Mouse (Mus musculus): Measurements from ENCODE around the gene Akt3. TPM values are rescaled to one million over a fixed set of nuclear protein-coding genes. Genes with fewer than 3 reads are reported as not detected.

Akt3 gene
- total RNA-seq (2021): 100 to 1,000 TPM; 221 to 234 TPM

GRCm38 (mm10) chr1:177258034-177258342, at the start of gene Akt3:
TSS of gene Akt3 (minus strand) at chr1:177258203.
- DNase-seq (ENCODE audit: extremely low spot score in 1 of 2, low spot score in 1 of 2): peak in 1 of 2 experiments; percentile 32

- peak in 1 of 2 experiments; percentile 15 for DNase-seq (ENCODE audit: extremely low spot score in 1 of 2, low spot score in 1 of 2)
Measured at GRCm38 (mm10) chr1:177307549-177307948, 49.5 kb upstream of the Akt3 start.

- no peak for DNase-seq (ENCODE audit: extremely low spot score in 1 of 2, low spot score in 1 of 2)
Measured at GRCm38 (mm10) chr1:177298231-177298630, 40.2 kb upstream of the Akt3 start.

GRCm38 (mm10) chr1:177286764-177287163, 28.8 kb upstream of the Akt3 start:
- no peak for DNase-seq (ENCODE audit: extremely low spot score in 1 of 2, low spot score in 1 of 2)

GRCm38 (mm10) chr1:177281925-177282324, 23.9 kb upstream of the Akt3 start:
- DNase-seq (ENCODE audit: extremely low spot score in 1 of 2, low spot score in 1 of 2): no peak

GRCm38 (mm10) chr1:177277361-177277760, 19.4 kb upstream of the Akt3 start:
- no peak for DNase-seq (ENCODE audit: extremely low spot score in 1 of 2, low spot score in 1 of 2)

GRCm38 (mm10) chr1:177267645-177268044, 9.6 kb upstream of the Akt3 start:
- no peak for DNase-seq (ENCODE audit: extremely low spot score in 1 of 2, low spot score in 1 of 2)

- no peak for DNase-seq (ENCODE audit: extremely low spot score in 1 of 2, low spot score in 1 of 2)
Measured at GRCm38 (mm10) chr1:177262926-177263325, 4.9 kb upstream of the Akt3 start.

- DNase-seq (ENCODE audit: extremely low spot score in 1 of 2, low spot score in 1 of 2): no peak
Measured at GRCm38 (mm10) chr1:177260796-177261195, 2.8 kb upstream of the Akt3 start.

GRCm38 (mm10) chr1:177259038-177259600, 1.1 kb upstream of the Akt3 start:
- DNase-seq (ENCODE audit: extremely low spot score in 1 of 2, low spot score in 1 of 2): no peak

GRCm38 (mm10) chr1:177258343-177259037, 487 bp upstream of the Akt3 start:
- peak; percentile 49 to 74 for DNase-seq (ENCODE audit: extremely low spot score in 1 of 2, low spot score in 1 of 2)

- peak; percentile 51 to 52 for DNase-seq (ENCODE audit: extremely low spot score in 1 of 2, low spot score in 1 of 2)
Measured at GRCm38 (mm10) chr1:177257178-177258033, 597 bp downstream of the Akt3 start.

GRCm38 (mm10) chr1:177248638-177249037, 9.4 kb downstream of the Akt3 start:
- DNase-seq (ENCODE audit: extremely low spot score in 1 of 2, low spot score in 1 of 2): no peak

- DNase-seq (ENCODE audit: extremely low spot score in 1 of 2, low spot score in 1 of 2): no peak
Measured at GRCm38 (mm10) chr1:177238368-177238767, 19.6 kb downstream of the Akt3 start.

GRCm38 (mm10) chr1:177236695-177237094, 21.3 kb downstream of the Akt3 start:
- DNase-seq (ENCODE audit: extremely low spot score in 1 of 2, low spot score in 1 of 2): no peak

- DNase-seq (ENCODE audit: extremely low spot score in 1 of 2, low spot score in 1 of 2): no peak
Measured at GRCm38 (mm10) chr1:177236249-177236648, 21.8 kb downstream of the Akt3 start.

GRCm38 (mm10) chr1:177234462-177234861, 23.5 kb downstream of the Akt3 start:
- no peak for DNase-seq (ENCODE audit: extremely low spot score in 1 of 2, low spot score in 1 of 2)

- no peak for DNase-seq (ENCODE audit: extremely low spot score in 1 of 2, low spot score in 1 of 2)
Measured at GRCm38 (mm10) chr1:177231122-177231521, 26.9 kb downstream of the Akt3 start.

- DNase-seq (ENCODE audit: extremely low spot score in 1 of 2, low spot score in 1 of 2): no peak
Measured at GRCm38 (mm10) chr1:177198978-177199377, 59.0 kb downstream of the Akt3 start.

- no peak for DNase-seq (ENCODE audit: extremely low spot score in 1 of 2, low spot score in 1 of 2)
Measured at GRCm38 (mm10) chr1:177195224-177195623, 62.8 kb downstream of the Akt3 start.

GRCm38 (mm10) chr1:177194324-177194723, 63.7 kb downstream of the Akt3 start:
- no peak for DNase-seq (ENCODE audit: extremely low spot score in 1 of 2, low spot score in 1 of 2)

Data from layer of hippocampus, postnatal 25 days (tissue).